Mouse (Mus musculus) limb, embryonic 13.5 days (tissue): ENCODE data around the gene Ston1. TPM values are rescaled to one million over a fixed set of nuclear protein-coding genes. Genes with fewer than 3 reads are reported as not detected.
A peak's percentile ranks its signal among the peaks of the same experiment; 100 is the strongest.

Experiments
- ATAC-seq: fragments of 200-750 bp; cut with Nextera tagmentation; 2 replicates; pipeline ENCODE4 v1.8.0; 2017; ENCODE audit warnings: low read depth, moderate number of reproducible peaks, moderate TSS enrichment; ENCODE audit not compliant: low FRiP score
- H3K27ac ChIP-seq: fragments of 300-500 bp; sonication (generic); 2 replicates; pipeline ENCODE4 v1.5.1; 2015; ENCODE audit warnings: inconsistent platforms, mild to moderate bottlenecking, moderate library complexity
- H3K27me3 ChIP-seq: fragments of 300-500 bp; sonication (generic); 2 replicates; pipeline ENCODE4 v1.6.1; 2015; ENCODE audit warnings: mild to moderate bottlenecking, inconsistent platforms
- H3K36me3 ChIP-seq: fragments of 300-500 bp; sonication (generic); 2 replicates; pipeline ENCODE4 v1.6.1; 2015; ENCODE audit warnings: inconsistent platforms, mild to moderate bottlenecking, moderate library complexity
- H3K4me1 ChIP-seq: fragments of 300-500 bp; sonication (generic); 2 replicates; pipeline ENCODE4 v1.6.1; 2015; ENCODE audit warnings: inconsistent platforms
- H3K4me2 ChIP-seq: fragments of 300-500 bp; sonication (generic); replicated peaks from 2 replicates; pipeline ENCODE4 v1.6.1; 2015; ENCODE audit warnings: inconsistent platforms, mild to moderate bottlenecking, moderate library complexity
- H3K4me3 ChIP-seq: fragments of 300-500 bp; sonication (generic); 2 replicates; pipeline ENCODE4 v1.5.1; 2015; ENCODE audit warnings: moderate library complexity, mild to moderate bottlenecking, inconsistent platforms
- H3K9ac ChIP-seq: fragments of 300-500 bp; sonication (generic); 2 replicates; pipeline ENCODE4 v1.6.1; 2015; ENCODE audit warnings: mild to moderate bottlenecking, inconsistent platforms
- H3K9me3 ChIP-seq: fragments of 300-500 bp; sonication (generic); 2 replicates; pipeline ENCODE4 v1.6.1; 2016; ENCODE audit warnings: inconsistent platforms
- WGBS: fragments of 180-500 bp; shearing (Covaris S2); methylation state at CpG from one replicate; pipeline ENCODE4 v1.1.7; 2015; 5-methylcytosine and 5-hydroxymethylcytosine counted together
- polyA plus RNA-seq: library from polyadenylated mRNA; unstranded; fragments of >200 nt; fragmentation: Nextera tagmentation; extraction: Ambion mirVana; gene quantifications from 2 replicates; pipeline ENCODE4 v1.2.1, GENCODE M21; 2015

The Ston1 gene
- polyA plus RNA-seq, 1 experiment from 2014 or later: 9.8 TPM

DNA sequence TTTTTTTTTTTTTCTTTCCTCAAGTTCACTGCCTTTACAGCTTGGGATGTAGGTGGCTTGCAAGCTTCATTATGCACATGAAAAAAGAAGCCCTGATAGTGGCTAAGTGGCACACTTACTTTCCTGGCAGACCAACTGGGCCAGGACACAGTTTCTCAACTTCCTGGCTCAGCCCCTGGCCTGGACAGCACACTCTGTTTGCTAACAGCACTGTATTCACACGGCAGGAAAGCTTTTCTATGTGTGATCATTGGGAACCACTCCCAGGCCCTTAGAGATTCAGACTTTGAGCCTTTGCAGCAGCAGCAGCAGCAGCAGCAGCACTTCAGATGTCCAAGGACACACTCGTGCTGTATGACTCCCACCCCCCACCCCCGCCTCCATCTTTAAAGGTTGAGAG, 16.8 kb downstream of the Ston1 start:
- Histone ChIP-seq H3K4me3 (no peak overlapping the region), H3K36me3 (peaks cover 17% of the 10 kb centered on the region), H3K4me1 (peaks cover 18% of the 10 kb centered on the region), H3K4me2 (no peak overlapping the region), H3K27ac (no peak overlapping the region), H3K9ac (no peak overlapping the region), H3K27me3 (no peaks in the 10 kb centered on the region), H3K9me3 (no peaks in the 10 kb centered on the region)
- WGBS: 50% methylated on average over 3 of the region's 3 CpGs
- no peak for ATAC-seq

DNA sequence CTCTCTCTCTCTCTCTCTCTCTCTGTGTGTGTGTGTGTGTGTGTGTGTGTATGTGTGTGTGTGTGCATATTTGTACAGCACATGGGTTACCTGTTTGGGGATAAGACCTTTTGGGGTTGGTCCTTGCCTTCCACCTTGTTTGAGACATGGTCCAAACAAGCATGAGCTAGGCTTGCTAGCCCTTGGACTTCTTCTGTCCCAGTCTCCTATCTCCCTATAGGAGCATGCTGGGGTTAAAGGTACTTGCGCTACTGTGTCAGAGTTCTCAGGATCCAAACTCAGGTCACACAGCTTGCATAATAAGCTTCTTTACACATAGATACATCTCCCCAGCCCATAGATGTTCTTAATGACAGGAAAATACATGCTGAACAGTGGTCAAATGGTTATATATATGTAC, 17.2 kb downstream of the Ston1 start:
- Histone ChIP-seq H3K4me1 (peaks cover 18% of the 10 kb centered on the region), H3K4me2 (no peak overlapping the region), H3K9me3 (no peaks in the 10 kb centered on the region), H3K9ac (no peak overlapping the region), H3K36me3 (peaks cover 12% of the 10 kb centered on the region; the same call in 1 of the 2 replicates), H3K4me3 (no peak overlapping the region), H3K27ac (no peak overlapping the region), H3K27me3 (no peaks in the 10 kb centered on the region)
- 100% methylated on average over 1 of the region's 1 CpGs for WGBS
- ATAC-seq: no peak

DNA sequence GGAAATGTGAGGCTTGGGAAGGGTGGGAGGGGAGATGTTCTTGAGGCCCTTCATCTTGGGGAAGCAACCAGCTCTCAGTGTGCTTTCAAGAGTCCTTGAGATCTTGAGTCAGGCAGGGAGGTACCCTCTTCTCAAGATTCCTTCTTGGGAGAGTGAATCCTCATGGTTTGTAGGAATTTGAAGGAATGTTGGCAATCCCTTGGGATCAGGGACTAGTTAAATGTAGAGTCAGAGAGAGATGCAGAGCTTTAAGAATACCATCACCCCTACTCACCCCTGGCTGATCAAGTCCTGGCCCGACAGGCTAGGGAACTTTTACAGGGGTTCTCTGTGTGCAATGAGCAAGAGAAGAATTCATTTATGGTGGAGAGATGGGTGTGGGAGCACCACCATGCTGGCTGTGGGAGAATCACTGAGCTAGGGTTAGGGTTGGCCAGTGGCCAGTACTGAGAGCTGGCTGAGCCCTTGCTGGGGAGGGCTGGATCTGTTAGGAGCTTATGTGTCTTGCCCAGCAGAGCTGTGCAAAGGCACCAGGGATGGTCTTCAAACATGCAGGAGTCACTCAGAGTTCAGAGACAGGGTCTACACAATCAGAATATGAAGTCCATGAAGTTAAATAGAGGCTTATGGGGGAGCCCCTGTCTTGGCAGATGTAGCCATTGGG, 18.1 kb downstream of the Ston1 start:
- Histone ChIP-seq H3K4me2 (no peak overlapping the region), H3K36me3 (peaks cover 11% of the 10 kb centered on the region), H3K9ac (no peak overlapping the region), H3K27me3 (no peaks in the 10 kb centered on the region), H3K9me3 (no peaks in the 10 kb centered on the region), H3K4me1 (peaks cover 14% of the 10 kb centered on the region), H3K4me3 (no peak overlapping the region), H3K27ac (no peak overlapping the region)
- 81% methylated on average over 1 of the region's 1 CpGs for WGBS
- ATAC-seq: no peak

DNA sequence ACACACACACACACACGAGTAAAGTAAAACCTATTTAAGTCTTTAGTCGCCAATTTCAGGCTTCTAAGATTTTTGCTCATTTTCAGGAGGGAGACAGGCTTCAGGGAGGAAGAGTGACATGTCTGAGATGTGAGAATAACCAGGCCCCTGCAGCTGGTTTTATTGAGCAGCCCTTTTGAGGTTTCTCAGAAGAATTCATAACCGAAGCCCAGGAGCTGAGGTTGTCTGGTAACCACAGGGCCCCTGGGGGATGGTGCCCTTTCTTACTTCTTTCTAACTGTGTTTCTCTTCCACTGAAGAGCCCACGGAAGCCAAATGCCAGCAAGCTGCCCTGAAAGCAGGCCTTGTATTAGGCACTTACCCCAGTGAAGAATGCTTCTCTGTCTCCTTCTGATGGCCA, 23.5 kb downstream of the Ston1 start:
- H3K36me3 ChIP-seq: peaks cover 45% of the 10 kb centered on the region
- peak overlapping the region; percentile 39; the same call in 1 of the 2 replicates for H3K27ac ChIP-seq
- peak; percentile 41; the same call in 1 of the 2 replicates for ATAC-seq
- no peaks in the 10 kb centered on the region for H3K9me3 ChIP-seq
- no peak overlapping the region for H3K4me3 ChIP-seq
- whole genome bisulfite sequencing: 56% methylated on average over 4 of the region's 4 CpGs
- H3K27me3 ChIP-seq: no peaks in the 10 kb centered on the region
- peaks cover 20% of the 10 kb centered on the region for H3K4me1 ChIP-seq
- H3K9ac ChIP-seq: no peak overlapping the region
- no peak overlapping the region for H3K4me2 ChIP-seq

DNA sequence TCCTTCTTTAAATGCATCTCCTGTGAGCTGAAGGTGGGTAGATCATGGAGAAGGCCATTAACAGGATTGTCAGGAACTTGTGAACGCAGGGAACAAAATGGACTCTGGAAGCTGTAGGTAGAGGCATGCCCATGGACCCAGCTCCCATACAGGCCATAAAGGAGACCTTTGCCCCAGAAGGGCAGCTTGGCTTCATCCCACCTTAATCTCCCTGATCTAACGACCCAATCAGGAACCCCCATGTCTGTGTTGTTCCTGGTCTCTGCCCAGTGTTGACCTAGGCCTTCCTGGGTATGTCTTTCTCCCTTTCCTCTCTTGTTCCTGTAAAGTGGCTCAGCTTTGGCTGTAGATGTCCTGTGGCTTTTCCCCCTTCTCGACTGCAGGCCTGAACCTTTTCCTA, 23.9 kb downstream of the Ston1 start:
- H3K27ac ChIP-seq: peak overlapping the region; percentile 39; the same call in 1 of the 2 replicates
- H3K9ac ChIP-seq: no peak overlapping the region
- H3K9me3 ChIP-seq: no peaks in the 10 kb centered on the region
- no peak overlapping the region for H3K4me3 ChIP-seq
- no peak for ATAC-seq
- WGBS: 76% methylated on average over 3 of the region's 3 CpGs
- peaks cover 45% of the 10 kb centered on the region for H3K36me3 ChIP-seq
- H3K27me3 ChIP-seq: no peaks in the 10 kb centered on the region
- peaks cover 25% of the 10 kb centered on the region for H3K4me1 ChIP-seq
- H3K4me2 ChIP-seq: no peak overlapping the region

DNA sequence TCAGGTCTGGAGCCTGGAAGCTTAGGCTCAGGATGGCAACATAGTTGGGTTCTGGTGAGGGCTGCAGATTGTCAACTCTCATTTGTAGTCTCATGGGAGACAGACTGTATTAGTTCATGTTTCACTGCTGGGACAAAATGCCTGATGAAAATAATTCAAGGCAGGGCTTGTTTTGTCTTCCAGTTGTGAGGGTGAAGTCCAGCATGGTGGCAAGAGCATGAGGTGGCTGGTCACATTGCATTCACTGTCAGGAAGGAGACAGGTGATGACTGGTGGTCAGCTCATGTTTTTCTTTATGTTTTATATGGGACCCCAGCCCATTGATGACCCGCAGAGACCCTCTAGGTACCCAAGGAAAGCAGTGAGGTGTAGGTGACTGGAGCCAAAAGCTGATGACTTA, 25.2 kb downstream of the Ston1 start:
- no peak overlapping the region for H3K9ac ChIP-seq
- H3K36me3 ChIP-seq: peaks cover 38% of the 10 kb centered on the region
- H3K4me2 ChIP-seq: no peak overlapping the region
- H3K27me3 ChIP-seq: no peaks in the 10 kb centered on the region
- 86% methylated on average over 1 of the region's 1 CpGs for WGBS
- no peak for ATAC-seq
- no peak overlapping the region for H3K4me3 ChIP-seq
- H3K4me1 ChIP-seq: peaks cover 38% of the 10 kb centered on the region
- H3K9me3 ChIP-seq: no peaks in the 10 kb centered on the region
- H3K27ac ChIP-seq: no peak overlapping the region

DNA sequence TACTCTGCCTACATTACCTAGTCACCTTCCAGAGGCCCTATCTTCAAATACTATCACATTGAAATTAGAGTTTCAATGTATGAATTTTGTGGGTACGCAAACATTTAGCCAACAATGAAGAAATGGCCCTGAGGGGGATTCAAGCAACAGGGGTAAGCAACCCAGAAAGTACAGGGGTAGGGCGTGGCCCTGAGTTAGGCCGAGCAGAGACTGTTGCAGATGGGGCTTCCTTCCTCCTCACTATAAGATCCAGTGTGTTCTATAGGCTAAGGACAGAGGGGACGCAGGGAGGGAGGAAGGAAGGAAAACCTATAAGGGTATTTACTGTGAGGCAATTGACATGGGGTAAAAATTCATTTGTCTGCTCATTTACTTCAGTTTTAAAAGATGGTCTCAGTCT, 26.9 kb downstream of the Ston1 start:
- no peak for ATAC-seq
- no peak overlapping the region for H3K27ac ChIP-seq
- 87% methylated on average over 4 of the region's 4 CpGs for WGBS
- no peak overlapping the region for H3K4me2 ChIP-seq
- no peaks in the 10 kb centered on the region for H3K9me3 ChIP-seq
- H3K36me3 ChIP-seq: peaks cover 38% of the 10 kb centered on the region
- H3K27me3 ChIP-seq: no peaks in the 10 kb centered on the region
- no peak overlapping the region for H3K9ac ChIP-seq
- no peak overlapping the region for H3K4me3 ChIP-seq
- H3K4me1 ChIP-seq: peaks cover 55% of the 10 kb centered on the region

DNA sequence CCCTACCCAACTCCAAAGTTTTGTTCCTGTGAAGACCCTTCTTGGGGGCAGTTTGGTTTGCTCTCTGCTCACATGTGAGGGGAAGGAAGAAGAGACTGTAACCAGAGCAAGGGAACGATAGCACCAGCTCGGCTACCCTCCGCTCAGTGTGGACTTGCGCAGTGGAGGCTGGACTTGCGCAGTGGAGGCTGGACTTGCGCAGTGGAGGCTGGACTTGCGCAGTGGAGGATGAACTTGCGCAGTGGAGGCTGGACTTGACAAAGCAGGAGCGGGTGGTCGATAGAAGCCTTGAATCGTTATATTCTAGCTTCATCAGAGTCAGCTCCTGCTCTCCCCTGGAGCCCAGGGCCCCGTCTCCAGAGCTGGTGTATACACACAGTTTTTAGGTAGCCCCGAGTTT, 27.9 kb downstream of the Ston1 start:
- H3K4me1 ChIP-seq: peaks cover 64% of the 10 kb centered on the region
- no peak for ATAC-seq
- H3K36me3 ChIP-seq: peaks cover 38% of the 10 kb centered on the region
- H3K4me3 ChIP-seq: no peak overlapping the region
- peak overlapping the region; percentile 49; the same call in 1 of the 2 replicates for H3K4me2 ChIP-seq
- H3K9ac ChIP-seq: no peak overlapping the region; the same call in 1 of the 2 replicates
- no peaks in the 10 kb centered on the region for H3K9me3 ChIP-seq
- WGBS: 90% methylated on average over 13 of the region's 13 CpGs
- H3K27me3 ChIP-seq: no peaks in the 10 kb centered on the region
- peak overlapping the region; percentile 91 for H3K27ac ChIP-seq

DNA sequence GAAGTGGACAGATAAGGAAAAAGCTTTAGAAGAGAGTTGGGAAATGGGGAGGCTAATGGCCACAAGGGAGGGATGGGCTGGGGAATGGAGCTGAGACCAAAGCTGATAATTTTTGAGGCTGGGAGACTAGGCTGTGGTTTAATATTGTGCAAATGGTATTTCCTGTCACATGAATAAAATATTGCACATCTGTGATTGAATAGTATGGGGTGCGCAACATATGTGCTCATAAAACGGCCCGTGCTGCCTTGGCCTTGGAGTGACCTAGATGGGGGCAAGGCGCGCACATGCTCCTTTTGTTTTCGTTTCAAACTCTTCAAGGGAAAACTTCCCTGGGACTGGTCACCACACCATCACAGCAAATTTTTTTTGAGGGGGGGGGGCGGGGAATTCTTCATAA, 28.4 kb downstream of the Ston1 start:
- Histone ChIP-seq H3K4me2 (peak overlapping the region; percentile 49), H3K27me3 (no peaks in the 10 kb centered on the region), H3K9ac (no peak overlapping the region; the same call in 1 of the 2 replicates), H3K27ac (peak overlapping the region; percentile 91), H3K36me3 (peaks cover 34% of the 10 kb centered on the region), H3K9me3 (no peaks in the 10 kb centered on the region), H3K4me3 (no peak overlapping the region), H3K4me1 (peaks cover 70% of the 10 kb centered on the region)
- whole genome bisulfite sequencing: 37% methylated on average over 7 of the region's 7 CpGs
- peak; percentile 37; the same call in 1 of the 2 replicates for ATAC-seq

DNA sequence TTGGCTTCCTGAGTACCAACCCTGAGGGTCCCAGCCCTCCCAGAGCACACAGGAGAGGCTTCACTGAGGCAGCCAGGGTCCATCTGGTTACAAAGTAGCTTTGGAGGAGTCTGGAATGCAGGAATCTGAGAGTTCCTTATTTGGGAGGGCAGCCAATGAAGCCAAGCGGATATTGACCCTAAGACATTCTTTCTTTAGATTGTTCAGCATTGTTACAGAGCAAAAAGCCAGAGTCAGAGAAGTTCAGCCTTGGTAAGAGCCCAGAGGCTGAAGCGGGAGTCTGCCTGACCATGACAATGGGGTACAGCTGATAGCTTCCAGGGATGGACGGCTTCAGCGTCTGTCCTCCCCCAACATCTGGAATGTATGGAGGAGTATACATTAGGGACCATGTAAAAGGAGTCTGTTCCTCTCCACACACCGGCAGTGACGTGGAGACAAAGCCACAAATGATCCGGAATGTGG, 28.9 kb downstream of the Ston1 start:
- Histone ChIP-seq H3K27ac (peak overlapping the region; percentile 91), H3K4me3 (peak overlapping the region; percentile 24), H3K9me3 (no peaks in the 10 kb centered on the region), H3K4me1 (peaks cover 71% of the 10 kb centered on the region), H3K9ac (no peak overlapping the region), H3K27me3 (no peaks in the 10 kb centered on the region), H3K36me3 (peaks cover 29% of the 10 kb centered on the region), H3K4me2 (peak overlapping the region; percentile 49)
- ATAC-seq: peak; percentile 42
- 25% methylated on average over 7 of the region's 7 CpGs for WGBS

DNA sequence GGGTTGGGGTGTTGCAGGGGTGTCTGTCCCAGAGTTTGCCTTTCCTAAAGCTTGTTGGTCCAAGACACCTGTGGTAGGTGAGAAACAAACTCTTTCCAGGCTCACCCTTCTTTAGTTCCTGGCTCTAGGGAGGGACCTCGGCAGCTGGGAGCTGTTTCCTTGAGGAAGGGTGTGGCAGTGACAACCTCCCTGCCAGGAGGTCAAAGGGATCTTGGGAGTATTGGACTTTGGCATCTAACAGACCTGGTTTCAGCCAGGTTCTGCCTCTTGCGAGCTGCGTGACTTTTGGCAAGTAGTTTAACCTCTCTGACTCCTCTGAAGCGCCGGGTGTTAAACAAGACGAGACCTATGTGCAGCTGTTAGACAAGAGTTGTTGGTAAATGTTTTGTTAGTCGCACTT, 29.7 kb downstream of the Ston1 start:
- WGBS: 68% methylated on average over 7 of the region's 7 CpGs
- Histone ChIP-seq H3K4me1 (peaks cover 76% of the 10 kb centered on the region), H3K9me3 (no peaks in the 10 kb centered on the region), H3K27ac (peak overlapping the region; percentile 91), H3K4me2 (peak overlapping the region; percentile 49), H3K9ac (no peak overlapping the region), H3K27me3 (no peaks in the 10 kb centered on the region), H3K4me3 (peak overlapping the region; percentile 24), H3K36me3 (peaks cover 22% of the 10 kb centered on the region)
- ATAC-seq: no peak

DNA sequence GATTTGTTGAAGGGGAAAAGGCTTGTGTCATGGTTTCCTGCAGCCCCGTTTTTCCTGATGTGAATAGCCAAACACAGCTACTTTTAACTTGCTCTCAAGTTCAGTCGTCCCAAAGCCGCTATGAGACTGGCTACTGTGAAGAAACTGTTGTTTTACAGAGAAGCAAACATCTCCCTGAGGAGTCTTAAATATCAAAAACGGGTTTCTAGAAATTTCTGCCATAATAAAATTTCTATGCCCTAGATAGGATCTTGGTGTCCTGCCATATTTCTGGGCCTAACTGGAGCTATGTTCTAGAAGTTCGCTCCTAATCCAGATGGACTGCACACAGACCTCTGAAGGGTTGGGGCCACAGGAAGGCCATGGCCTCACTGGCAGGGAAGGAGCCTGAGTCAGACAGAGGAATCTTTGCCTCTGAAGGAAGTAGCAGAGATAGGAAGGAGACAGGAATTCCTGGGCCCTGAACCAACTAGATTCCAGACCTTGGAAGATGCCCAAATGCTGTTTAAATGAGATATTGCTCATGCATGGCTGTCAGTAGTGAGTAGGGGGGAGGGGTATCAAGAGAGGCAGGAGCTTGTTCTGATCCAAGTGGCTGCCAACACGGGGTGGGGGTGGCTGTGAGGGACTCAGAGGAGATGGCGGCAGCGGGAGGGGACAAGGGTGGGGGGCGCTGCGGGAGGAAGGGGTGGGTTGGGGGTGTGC, 31.3 kb downstream of the Ston1 start:
- Histone ChIP-seq H3K27ac (peak overlapping the region; percentile 85), H3K4me3 (no peak overlapping the region), H3K4me1 (peaks cover 79% of the 10 kb centered on the region), H3K9me3 (no peaks in the 10 kb centered on the region), H3K27me3 (no peaks in the 10 kb centered on the region), H3K9ac (no peak overlapping the region), H3K36me3 (peaks cover 6% of the 10 kb centered on the region), H3K4me2 (peak overlapping the region; percentile 49)
- ATAC-seq: peak; percentile 42; the same call in 1 of the 2 replicates
- WGBS: 37% methylated on average over 10 of the region's 10 CpGs
